Mouse (Mus musculus) midbrain, embryonic 11.5 days (tissue): ENCODE measurements around the gene Oprm1. TPM values are rescaled to one million over a fixed set of nuclear protein-coding genes. Genes with fewer than 3 reads are reported as not detected.
A peak's percentile ranks its signal among the peaks of the same experiment; 100 is the strongest.

ENCODE experiments used
- ATAC-seq: fragments of 200-750 bp; cut with Nextera tagmentation; 2 replicates; pipeline ENCODE4 v1.8.0; 2017; ENCODE audit warnings: moderate TSS enrichment, moderate library complexity; ENCODE audit not compliant: low FRiP score
- DNase-seq: peaks from one replicate; pipeline ENCODE4 v3.0.0; 2015; ENCODE audit warnings: low spot score; ENCODE audit errors: missing footprints
- H3K27ac ChIP-seq: fragments of 300-500 bp; sonication (generic); 2 replicates; pipeline ENCODE4 v1.5.1; 2014; ENCODE audit warnings: low read depth, low read length
- H3K27me3 ChIP-seq: fragments of 300-500 bp; sonication (generic); 2 replicates; pipeline ENCODE4 v1.6.1; 2014; ENCODE audit warnings: mild to moderate bottlenecking, low read length, moderate library complexity, mixed read lengths; ENCODE audit not compliant: control insufficient read depth, insufficient read depth
- H3K36me3 ChIP-seq: fragments of 300-500 bp; sonication (generic); 2 replicates; pipeline ENCODE4 v1.6.1; 2014; ENCODE audit warnings: mild to moderate bottlenecking, low read length, moderate library complexity, mixed read lengths; ENCODE audit not compliant: control insufficient read depth, insufficient read depth
- H3K4me1 ChIP-seq: fragments of 300-500 bp; sonication (generic); 2 replicates; pipeline ENCODE4 v1.6.1; 2014; ENCODE audit warnings: low read length; ENCODE audit not compliant: control insufficient read depth, insufficient read depth
- H3K4me2 ChIP-seq: fragments of 300-500 bp; sonication (generic); 2 replicates; pipeline ENCODE4 v1.6.1; 2014; ENCODE audit warnings: mild to moderate bottlenecking, moderate library complexity
- H3K4me3 ChIP-seq: fragments of 300-500 bp; sonication (generic); 2 replicates; pipeline ENCODE4 v1.5.1; 2014; ENCODE audit warnings: low read depth, low read length
- H3K9ac ChIP-seq: fragments of 300-500 bp; sonication (generic); 2 replicates; pipeline ENCODE4 v1.6.1; 2014; ENCODE audit warnings: low read length
- H3K9me3 ChIP-seq: fragments of 300-500 bp; sonication (generic); 2 replicates; pipeline ENCODE4 v1.6.1; 2016; ENCODE audit warnings: low read length; ENCODE audit not compliant: control insufficient read depth
- WGBS: fragments of 180-500 bp; shearing (Covaris S2); extraction: QIAGEN DNeasy Blood & Tissue Kit; methylation state at CpG from one replicate; pipeline ENCODE4 v1.1.7; 2014; 5-methylcytosine and 5-hydroxymethylcytosine counted together
- polyA plus RNA-seq: library from polyadenylated mRNA; unstranded; fragments of >200 nt; fragmentation: Nextera tagmentation; extraction: Ambion mirVana; gene quantifications from 2 replicates; pipeline ENCODE4 v1.2.1, GENCODE M21; 2014

Gene Oprm1
- polyA plus RNA-seq, 1 experiment from 2014 or later = 0.11 TPM

DNA sequence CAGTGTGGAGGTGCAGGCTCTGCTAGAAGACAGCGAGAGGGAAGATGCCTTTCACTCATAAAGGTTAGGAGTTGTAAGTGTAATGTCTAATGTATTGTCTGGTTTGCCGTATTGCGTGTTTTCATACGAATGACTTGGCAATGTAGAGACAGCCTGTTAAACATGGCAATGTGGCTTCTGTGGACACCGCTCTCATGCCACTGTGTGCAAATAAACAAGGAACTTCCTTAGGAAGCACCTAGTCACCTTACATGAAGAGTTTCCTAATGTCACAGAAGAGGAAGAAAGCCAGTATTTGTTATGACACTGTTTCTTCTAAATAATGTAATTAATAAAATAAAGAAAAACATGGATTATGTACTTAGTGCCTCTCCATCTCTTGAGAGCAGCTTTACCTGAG is 278.9 kb downstream of the Oprm1 start:
- Histone ChIP-seq H3K9me3 (no peaks in the 10 kb centered on the region), H3K36me3 (no peaks in the 10 kb centered on the region), H3K4me3 (no peak overlapping the region), H3K27ac (no peak overlapping the region), H3K9ac (no peak overlapping the region), H3K4me1 (no peaks in the 10 kb centered on the region), H3K27me3 (no peaks in the 10 kb centered on the region), H3K4me2 (no peak overlapping the region)
- no peak for ATAC-seq
- 95% methylated on average over 5 of the region's 5 CpGs for WGBS
- no peak for DNase-seq

DNA sequence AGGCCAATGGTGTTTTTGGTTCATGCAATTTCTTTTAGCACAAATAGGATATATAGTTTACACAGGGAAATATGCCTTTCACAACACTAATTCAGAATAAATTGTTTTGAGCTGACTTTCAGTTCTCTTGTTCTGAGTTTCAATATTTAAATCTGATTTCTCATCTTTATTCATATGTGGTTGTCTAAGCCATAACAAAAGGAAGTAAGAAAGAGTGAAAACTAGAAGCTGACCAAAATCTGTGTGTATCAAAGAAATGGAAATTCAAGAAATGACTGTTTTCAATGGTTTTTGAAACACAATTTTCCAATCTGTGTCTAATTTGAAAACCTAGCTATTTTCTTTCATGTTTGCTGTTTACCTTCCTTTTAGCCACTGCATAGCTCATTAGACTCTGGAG is 282.7 kb downstream of the Oprm1 start:
- H3K9me3 ChIP-seq = no peaks in the 10 kb centered on the region
- H3K4me3 ChIP-seq = no peak overlapping the region
- no peak overlapping the region for H3K27ac ChIP-seq
- no peaks in the 10 kb centered on the region for H3K27me3 ChIP-seq
- ATAC-seq (no peak), DNase-seq (no peak)
- H3K4me1 ChIP-seq = no peaks in the 10 kb centered on the region
- no peak overlapping the region for H3K4me2 ChIP-seq
- H3K36me3 ChIP-seq = no peaks in the 10 kb centered on the region
- no peak overlapping the region for H3K9ac ChIP-seq

DNA sequence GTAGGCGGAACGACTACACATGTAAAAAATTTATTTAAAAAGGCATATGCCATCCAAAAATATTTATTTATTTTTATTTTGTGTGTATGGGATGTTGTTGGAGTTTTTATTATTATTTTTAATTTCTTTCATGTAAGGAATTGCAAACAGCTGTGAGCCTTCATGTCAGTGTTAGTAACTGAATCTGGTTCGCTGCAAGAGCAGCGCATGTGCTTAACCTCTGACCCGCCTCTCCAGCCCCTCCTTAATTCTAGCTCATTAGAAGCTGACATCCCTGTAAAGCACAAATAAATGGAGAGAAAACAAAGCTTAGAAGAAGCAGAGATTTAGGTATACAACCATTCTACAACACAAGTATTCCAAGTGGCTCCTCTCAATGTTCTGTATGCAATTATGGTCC is 285.6 kb downstream of the Oprm1 start:
- WGBS = 79% methylated on average over 5 of the region's 5 CpGs

DNA sequence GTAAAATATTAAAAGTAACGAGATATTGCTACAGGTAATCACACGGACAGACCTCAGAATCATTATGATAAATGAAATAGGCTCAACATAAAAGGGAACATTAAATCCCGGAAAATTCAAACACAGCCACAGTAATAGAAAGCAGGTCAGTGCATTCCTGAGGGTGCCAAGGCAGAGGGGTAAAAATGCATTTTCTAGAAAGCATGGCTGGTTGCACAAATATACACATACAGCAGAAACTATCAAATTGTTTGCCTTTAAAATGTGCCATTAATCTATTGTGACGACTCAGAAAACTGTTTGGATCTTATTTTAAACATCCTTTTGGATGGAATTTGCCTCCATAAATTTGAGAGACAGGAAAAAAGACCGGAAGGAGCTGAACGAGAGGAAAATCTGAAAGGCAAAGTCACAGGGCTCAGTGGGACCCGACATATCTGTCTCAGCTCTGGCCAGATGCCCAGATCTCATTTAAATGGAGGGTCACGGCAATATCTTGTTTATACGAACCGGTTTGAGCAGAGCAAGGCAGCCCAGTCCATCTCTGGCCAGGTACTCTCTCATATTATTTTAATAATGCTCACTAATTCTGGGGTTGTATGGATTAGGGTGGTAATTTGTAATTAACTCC is 289.1 kb downstream of the Oprm1 start:
- peaks cover 3% of the 10 kb centered on the region for H3K4me1 ChIP-seq
- DNase-seq (peak; percentile 47), ATAC-seq (no peak)

More for the DNA sequence above, 285.6 kb downstream of the Oprm1 start:
- H3K9ac ChIP-seq = no peak overlapping the region
- ATAC-seq (no peak), DNase-seq (peak; percentile 68)
- H3K9me3 ChIP-seq = no peaks in the 10 kb centered on the region
- no peaks in the 10 kb centered on the region for H3K27me3 ChIP-seq
- H3K4me3 ChIP-seq = no peak overlapping the region
- H3K4me1 ChIP-seq = no peaks in the 10 kb centered on the region
- H3K27ac ChIP-seq = no peak overlapping the region
- no peaks in the 10 kb centered on the region for H3K36me3 ChIP-seq
- no peak overlapping the region for H3K4me2 ChIP-seq

DNA sequence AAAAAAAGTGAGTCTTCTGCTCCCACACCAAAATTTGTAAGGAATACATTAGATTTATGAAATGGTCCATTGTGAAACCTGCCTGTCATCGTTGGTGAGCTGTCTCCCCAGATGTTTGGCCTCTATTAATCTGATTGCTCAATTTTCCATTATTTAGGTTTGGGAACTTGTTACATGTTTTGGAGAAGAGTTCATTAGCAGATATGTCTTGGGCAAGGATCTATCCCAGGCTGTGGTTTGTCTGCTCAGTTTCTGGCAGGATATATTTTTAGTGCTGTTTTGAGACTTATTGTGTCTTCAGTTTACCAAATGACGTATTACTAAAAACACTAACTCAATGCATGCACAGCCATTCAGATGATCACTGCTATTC is 289.6 kb downstream of the Oprm1 start:
- Histone ChIP-seq H3K27me3 (no peaks in the 10 kb centered on the region), H3K4me2 (no peak overlapping the region), H3K4me1 (peaks cover 3% of the 10 kb centered on the region), H3K4me3 (no peak overlapping the region), H3K27ac (no peak overlapping the region), H3K9me3 (no peaks in the 10 kb centered on the region), H3K9ac (no peak overlapping the region), H3K36me3 (no peaks in the 10 kb centered on the region)
- peak; percentile 37 for DNase-seq
- ATAC-seq = no peak
- 89% methylated on average over 2 of the region's 2 CpGs for WGBS

More for the DNA sequence above, 289.1 kb downstream of the Oprm1 start:
- Histone ChIP-seq H3K27ac (no peak overlapping the region), H3K9me3 (no peaks in the 10 kb centered on the region), H3K9ac (no peak overlapping the region), H3K36me3 (no peaks in the 10 kb centered on the region), H3K27me3 (no peaks in the 10 kb centered on the region), H3K4me3 (no peak overlapping the region), H3K4me2 (no peak overlapping the region)
- 82% methylated on average over 10 of the region's 10 CpGs for WGBS

DNA sequence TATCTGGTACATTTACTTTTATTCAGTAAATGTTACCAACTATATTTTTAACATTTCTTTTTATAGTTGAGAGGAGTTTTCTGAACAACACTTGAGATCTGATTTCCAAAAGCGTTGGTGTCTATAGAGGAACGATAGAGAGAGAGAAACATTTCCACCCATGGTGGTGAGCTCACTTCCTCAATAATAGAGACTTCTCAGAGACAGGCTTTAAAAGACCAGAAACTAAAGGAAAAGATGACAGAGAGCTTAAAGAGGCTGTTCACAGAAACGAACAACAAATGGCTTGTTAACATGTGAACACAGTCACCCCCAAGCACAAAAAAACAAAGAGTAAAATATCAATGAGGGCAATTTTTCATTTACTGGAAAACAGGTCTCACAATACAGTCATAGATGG is 291.6 kb downstream of the Oprm1 start:
- WGBS = 86% methylated on average over 3 of the region's 3 CpGs
- Histone ChIP-seq H3K4me1 (peaks cover 3% of the 10 kb centered on the region), H3K4me3 (no peak overlapping the region), H3K4me2 (no peak overlapping the region), H3K9me3 (no peaks in the 10 kb centered on the region), H3K9ac (no peak overlapping the region), H3K27ac (no peak overlapping the region), H3K36me3 (no peaks in the 10 kb centered on the region), H3K27me3 (no peaks in the 10 kb centered on the region)
- no peak for DNase-seq
- no peak for ATAC-seq

DNA sequence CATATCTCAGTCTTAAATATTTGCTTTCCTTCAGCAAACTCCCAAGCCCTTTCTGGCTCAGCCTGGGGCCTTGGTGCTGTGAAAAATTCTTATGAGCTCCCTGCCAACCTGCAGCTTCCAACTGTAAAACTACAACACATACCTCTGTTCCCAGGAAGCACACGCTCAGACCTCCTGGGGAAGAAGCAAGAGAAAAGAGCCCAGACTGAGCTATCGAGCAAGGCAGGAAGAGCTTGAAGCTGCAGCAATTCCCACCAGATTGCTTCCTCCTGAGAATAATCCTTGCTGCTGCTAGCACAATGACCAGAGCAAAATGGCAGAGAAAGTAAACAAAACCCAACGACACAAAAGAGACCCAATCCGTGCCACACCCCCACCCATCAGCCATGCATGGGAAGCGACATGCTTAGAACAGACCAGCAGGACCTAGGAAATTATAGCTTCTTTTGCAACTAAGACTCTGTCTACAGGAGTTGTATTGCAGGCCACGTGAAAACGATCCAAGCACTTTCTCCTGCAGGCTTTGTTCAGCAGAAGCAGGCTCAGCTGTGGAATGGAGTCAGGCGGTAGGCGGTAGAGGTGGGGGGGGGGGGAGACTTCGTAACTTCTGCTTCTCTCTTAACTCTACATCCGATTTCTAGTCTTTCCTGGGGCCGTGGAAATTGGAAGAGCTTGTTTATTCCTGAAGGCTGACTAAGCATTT is 294.2 kb downstream of the Oprm1 start, which contains the start of gene Ipcef1:
TSS of gene Ipcef1 (minus strand) at position 164 of the 703 bp plus-strand sequence.
- Histone ChIP-seq H3K9ac (0 out of 2 replicates have a peak within 1 kb of the TSS, but pooled peaks have one; percentile 22), H3K4me3 (no peak within 1 kb of the TSS), H3K9me3 (no peaks in the 10 kb centered on the region), H3K27ac (peak within 1 kb of the TSS; percentile 36; the same call in 1 of the 2 replicates), H3K27me3 (no peaks in the 10 kb centered on the region), H3K36me3 (no peaks in the 10 kb centered on the region), H3K4me2 (peak within 1 kb of the TSS; percentile 23), H3K4me1 (peaks cover 3% of the 10 kb centered on the region)
- DNase-seq (peak; percentile 94), ATAC-seq (peak; percentile 83)
- 17% methylated on average over 12 of the region's 12 CpGs for WGBS

DNA sequence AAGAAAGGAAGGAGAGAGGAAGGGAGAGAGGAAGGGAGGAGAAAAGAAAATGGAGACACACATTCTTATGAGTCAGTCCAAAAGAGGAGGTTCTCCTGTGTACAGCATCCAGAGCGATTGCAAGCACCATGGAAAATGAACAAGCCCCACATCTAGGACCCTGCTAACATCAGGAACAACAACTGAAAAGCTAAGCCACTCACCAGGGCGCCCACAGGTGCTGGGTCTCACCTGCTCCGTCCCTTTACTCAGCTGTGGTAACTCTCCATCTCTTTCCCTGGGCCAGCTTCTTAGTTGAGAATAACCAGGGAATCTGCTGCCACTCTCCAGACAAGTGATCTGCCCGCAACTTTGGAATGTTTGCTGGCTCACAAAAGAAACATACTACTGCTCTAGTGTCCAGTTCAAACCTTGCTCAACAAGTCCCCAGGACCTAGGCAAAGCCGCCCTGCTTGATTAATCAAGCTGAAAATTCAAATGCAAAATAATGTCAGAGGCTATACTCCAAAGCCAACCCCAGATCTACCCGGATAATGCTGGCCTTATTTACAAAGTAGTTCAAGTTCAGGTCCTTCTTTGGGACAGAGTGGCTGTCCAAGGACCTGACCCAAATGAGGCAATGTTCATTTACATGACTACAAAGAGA is 296.4 kb downstream of the Oprm1 start:
- Histone ChIP-seq H3K4me3 (no peak overlapping the region), H3K27ac (no peak overlapping the region), H3K9ac (no peak overlapping the region), H3K36me3 (no peaks in the 10 kb centered on the region), H3K9me3 (no peaks in the 10 kb centered on the region), H3K27me3 (no peaks in the 10 kb centered on the region), H3K4me1 (peaks cover 3% of the 10 kb centered on the region), H3K4me2 (no peak overlapping the region)
- 76% methylated on average over 6 of the region's 6 CpGs for WGBS
- ATAC-seq (no peak), DNase-seq (peak; percentile 33)

DNA sequence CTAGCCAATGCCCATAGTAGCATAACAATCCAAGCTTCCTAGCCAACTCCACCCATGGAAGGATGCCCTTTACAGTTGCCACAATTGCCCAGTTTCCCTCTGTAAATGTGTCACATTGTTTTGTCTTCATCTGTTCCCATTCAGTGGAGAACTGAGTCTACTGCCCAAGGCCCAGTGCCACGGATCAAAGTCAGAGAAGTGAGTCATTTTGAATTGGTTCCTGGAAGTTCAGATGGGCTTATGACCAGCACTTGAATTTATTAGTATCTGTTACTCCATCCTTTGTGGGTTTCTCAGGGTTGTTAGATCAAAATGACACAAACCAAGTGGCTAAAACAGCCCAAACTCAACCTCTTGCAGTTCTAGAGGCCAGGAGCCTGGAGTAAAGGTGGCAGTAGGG is 299.2 kb downstream of the Oprm1 start:
- H3K9me3 ChIP-seq = no peaks in the 10 kb centered on the region
- H3K4me1 ChIP-seq = no peaks in the 10 kb centered on the region
- ATAC-seq = no peak
- H3K4me3 ChIP-seq = no peak overlapping the region
- H3K9ac ChIP-seq = no peak overlapping the region
- no peak overlapping the region for H3K4me2 ChIP-seq
- no peak for DNase-seq
- WGBS = 91% methylated on average over 1 of the region's 1 CpGs
- no peak overlapping the region for H3K27ac ChIP-seq
- H3K27me3 ChIP-seq = no peaks in the 10 kb centered on the region
- H3K36me3 ChIP-seq = no peaks in the 10 kb centered on the region
